Mouse (Mus musculus): ENCODE measurements around the gene Pak7.

The Pak7 gene

DNA sequence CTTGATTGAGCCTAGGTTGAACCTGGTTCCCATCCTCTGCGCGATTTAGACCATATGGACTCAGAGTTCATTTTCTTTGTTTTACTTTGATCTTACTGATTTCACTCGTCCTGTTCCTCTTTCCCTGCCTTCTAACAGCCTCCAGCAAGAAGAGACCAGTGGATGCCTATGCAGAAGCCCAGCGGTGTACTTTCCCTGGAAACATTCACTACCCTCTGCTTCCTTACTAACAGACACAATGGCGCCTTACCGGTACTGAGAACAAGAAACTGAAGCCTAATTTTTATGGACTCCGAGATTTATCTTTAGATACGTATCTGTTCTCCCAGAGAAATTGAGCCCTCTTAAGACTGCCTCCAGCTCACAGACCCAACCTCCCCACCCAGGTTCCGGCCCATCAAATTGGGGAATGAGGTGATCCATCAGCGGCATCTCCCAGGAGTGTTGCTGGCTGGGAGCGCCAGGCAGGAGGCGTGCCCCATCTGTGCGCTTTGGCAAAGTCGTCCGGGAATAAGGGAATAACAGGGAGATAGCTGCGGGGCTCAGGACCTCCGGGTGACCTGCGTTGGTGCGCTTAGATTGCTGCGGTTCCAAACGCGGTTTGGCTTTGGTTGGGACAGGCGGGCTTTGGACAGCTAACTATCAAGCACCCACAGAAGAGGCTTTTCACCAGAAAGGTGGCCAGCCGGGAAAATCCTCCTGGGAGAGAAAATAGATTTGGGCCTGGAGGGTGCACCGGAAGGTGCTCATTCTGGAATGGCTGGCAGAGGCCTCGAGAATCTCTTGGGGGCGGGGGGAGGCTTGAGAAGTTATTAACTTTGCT lies 336.8 kb downstream of the Pak7 start:
- DNase-seq (ENCODE audit: low spot score in 2 of 2) = no peak

DNA sequence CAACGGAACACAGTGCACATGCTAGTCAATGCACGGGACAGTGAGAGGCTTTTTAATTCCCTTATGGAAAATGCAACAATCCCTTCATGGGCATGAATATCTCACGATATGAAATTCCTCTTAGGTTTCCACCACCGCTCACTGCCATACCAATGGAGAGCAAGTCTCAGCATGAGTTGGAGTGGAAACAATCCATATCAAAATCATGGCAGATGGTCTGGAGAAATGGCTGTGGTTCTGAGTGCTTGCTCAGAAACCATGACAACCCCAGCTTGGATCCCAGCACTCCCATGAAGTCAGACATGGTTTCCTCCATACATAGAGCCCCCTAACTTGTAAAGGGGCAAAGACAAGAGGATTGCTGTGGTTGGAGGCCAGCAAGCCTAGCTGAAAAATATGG lies 339.3 kb downstream of the Pak7 start:
- no peak for DNase-seq (ENCODE audit: low spot score in 2 of 2)
